Mouse (Mus musculus) kidney, adult 8-10 months (tissue): ENCODE data around the gene 4930564D02Rik.
A peak's percentile ranks its signal among the peaks of the same experiment; 100 is the strongest.

ENCODE experiments used
- DNase-seq, 2 experiments: peaks; one replicate each; pipeline ENCODE4 v3.0.0; 2022

Gene 4930564D02Rik

DNA sequence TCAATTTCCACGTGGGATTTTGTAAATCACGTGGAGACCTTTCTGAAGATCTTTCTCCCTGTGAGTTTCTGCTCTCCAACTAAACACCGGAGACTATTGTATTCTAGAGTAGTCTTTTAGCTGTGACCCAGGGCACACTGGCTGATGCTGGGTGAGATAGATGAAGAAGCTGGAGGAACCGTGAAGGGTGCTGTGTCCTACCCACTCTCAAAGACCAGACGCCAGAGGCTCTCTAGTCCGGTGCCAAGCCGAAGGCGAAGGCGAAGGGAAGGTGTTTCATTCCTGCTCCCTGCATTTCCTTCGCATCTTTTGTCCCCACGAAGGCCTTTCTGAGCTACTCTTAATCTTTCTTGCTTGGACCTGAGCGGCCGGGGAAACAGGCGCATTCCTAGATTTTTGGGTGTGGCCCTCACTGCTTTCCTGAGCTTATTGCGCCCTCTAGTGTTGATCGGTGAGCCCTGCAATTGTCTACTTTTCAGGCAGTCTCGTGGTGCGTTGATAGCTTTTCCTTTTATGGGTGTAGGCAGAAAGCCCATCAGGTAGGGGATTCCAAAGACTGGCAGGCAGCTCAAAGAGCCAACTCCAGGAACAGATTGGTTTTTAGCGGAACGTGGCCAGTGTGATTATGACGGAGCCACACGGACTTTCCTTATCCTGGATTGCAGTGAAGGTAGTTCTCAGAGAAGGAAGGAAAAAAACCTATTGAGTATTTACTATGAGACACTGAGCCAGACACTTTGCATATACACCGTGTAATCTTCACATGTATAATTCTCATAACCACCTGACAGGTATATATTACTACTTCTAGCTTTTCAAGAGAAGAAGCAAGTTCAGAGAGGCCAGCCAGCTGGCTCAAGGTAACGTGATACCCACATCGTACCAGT lies 7.8 kb upstream of the 4930564D02Rik start:
- DNase-seq, result peak; percentile 71 to 85

DNA sequence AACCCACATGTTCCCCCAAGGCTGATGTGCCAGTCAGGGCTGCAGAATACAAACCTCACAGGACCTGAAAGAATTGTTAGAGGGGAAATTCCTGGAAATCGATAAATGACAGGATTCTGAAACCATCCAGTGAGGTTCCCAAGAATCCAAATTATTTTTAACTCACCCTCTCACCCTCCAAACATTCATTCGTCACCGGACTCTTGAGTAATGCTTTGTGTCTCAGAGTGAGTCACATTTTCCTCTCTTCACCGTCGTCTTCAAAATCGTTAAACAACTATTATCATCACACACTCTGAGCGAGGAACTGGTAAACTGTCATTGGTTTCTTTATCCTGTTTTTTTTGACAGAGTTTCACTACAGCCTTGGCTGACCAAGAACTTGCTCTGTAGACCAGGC lies 6.7 kb upstream of the 4930564D02Rik start:
- no peak for DNase-seq

DNA sequence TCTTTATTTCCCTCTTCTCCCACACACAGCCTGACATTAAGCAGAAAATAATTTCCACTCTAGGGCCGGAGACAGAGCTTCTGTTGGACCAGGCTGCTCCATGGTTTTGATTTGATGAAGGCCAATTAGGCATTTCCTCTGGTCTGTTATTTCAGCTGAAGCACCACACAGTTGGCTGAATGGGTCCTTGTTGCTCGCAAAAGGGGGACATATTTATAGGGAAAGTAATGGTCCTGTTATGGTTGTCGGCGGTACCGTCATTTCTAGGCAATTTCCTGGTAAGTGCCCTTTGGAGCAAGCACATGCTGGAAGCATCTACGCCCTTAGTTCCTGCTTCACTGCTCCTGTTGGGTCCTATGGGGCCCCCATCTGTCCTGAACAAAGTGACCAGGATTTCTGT lies 5.7 kb upstream of the 4930564D02Rik start:
- DNase-seq, result no peak

DNA sequence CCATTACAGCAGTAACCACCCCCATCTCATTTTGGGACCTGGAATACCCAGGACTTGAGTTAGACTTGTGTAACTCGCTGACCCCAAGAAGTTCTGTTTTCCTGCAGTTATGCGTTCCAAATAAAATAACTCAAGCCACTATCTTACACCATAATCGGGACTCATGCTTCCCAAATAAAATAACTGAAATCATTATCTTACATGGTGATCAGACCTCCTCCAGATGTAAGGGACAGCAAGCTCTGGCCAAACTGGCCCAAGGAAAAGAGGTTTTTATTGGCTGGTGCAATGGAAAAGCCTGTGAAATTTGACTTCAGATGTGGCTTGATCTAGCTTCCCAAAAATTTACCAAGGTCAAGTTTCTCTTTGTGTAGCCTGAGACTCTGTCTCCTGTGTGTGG lies 5.1 kb upstream of the 4930564D02Rik start:
- no peak for DNase-seq

DNA sequence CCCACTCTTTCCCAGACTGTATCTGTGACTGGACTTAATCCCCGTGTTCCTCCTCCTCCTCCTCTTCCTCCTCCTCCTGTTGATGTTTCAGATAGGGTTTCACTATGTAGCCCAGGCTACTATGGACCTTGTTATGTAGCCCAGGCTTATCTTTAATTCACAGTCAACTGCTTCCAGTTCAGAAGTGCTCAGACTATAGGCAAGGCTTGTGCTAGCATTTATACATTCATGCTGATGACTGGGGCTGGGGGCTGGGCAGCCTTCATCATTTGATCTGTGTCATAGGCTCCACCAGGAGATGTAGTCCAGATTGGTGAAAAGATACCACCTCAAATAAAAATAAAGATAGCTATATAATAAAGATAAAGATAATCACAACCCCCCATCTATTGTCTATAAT lies 4.7 kb upstream of the 4930564D02Rik start:
- DNase-seq, result no peak

DNA sequence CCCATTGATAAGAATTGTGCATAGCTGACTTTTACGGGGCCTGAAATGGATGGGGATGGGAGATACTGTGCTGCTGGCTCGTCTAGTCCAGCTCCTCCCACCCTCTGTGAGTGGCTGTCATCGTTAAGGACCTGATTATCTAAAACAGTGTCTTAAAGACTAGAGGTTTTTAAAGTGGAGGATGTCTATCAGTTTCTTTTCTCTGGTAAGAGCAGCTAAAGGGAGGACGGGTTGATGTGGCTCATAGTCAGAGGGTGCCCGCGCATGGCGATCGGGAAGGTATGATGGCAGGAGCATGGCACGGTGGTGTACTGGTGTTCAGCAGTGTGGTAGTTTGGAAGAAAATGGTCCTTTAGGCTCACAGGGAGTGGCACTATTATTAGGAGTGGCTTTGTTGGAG lies 4.0 kb upstream of the 4930564D02Rik start:
- DNase-seq, result no peak

DNA sequence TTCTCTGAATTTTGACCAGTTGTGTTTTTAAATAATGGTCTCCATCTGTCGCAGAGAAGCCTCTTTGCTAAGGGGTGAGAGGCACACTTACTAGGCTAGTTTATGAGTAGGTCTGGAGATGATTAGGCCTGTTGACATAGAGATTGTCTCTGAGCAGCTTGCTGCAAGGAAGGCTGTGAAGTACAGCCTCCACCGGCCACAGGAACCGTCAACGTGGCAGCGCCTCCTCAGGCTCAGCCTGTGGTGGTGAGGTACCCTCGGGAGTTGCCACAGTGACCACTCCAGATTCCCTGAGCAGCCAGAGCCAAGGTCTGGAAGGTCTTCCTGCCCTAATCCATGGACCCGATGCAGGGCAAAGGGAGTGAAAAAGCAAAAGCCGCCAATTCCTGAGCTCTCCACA lies 3.9 kb downstream of the 4930564D02Rik start:
- no peak for DNase-seq

DNA sequence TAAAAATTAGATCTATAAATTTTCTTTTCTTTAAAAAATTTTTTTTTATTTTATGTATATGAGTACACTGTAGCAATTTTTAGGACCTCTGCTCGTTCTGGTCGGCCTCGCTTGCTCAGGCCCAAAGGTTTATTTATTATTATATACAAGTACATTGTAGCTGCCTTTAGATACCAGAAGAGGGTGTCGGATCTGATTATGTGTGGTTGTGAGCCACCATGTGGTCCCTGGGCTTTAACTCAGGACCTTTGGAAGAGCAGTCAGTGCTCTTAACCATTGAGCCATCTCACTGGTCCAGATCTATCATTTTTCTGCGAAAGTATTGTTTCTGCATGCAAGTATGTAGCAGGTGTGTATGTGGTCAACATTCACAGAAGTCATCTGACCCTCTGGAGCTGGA lies 4.6 kb downstream of the 4930564D02Rik start:
- no peak for DNase-seq

DNA sequence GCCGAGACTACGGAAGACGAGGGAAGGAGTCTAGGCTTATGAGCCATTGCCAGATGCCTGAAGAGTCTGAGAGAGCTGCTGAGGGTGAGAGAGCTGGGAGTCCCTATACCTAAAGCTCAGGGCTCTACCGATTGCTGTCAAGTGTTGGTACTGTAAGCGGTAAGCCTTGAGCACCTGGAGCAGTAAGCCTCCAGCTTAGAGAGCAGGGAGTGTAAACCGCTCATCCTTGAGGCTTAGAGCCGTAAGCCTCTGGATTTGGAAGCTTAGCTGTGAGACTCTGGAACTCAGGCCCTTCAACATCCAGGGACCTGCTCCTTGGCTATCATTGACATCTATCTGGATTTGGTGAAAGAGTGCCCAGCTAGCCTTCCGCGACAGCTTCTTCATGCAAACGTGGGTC lies 5.9 kb downstream of the 4930564D02Rik start:
- DNase-seq, result no peak

DNA sequence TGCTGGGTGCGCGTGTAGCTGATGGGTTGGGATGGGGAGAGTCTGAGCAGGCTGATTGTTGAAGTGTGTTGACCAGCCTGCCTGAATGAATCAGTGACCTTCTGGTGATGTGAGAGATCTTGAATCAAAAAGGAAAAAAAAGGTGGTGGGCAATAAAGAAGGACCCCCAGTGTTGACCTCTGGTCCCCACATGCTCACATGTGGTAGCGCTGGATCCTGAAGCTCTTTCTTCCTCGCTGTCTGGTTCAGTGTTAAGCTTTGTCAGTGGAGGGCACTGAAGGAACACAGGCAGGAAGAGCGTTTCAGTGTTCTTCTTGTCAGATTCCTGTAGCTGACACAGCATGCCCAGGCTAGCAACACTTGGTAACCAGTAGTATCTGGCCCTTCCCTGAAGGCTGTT lies 9.2 kb downstream of the 4930564D02Rik start:
- DNase-seq, result no peak

DNA sequence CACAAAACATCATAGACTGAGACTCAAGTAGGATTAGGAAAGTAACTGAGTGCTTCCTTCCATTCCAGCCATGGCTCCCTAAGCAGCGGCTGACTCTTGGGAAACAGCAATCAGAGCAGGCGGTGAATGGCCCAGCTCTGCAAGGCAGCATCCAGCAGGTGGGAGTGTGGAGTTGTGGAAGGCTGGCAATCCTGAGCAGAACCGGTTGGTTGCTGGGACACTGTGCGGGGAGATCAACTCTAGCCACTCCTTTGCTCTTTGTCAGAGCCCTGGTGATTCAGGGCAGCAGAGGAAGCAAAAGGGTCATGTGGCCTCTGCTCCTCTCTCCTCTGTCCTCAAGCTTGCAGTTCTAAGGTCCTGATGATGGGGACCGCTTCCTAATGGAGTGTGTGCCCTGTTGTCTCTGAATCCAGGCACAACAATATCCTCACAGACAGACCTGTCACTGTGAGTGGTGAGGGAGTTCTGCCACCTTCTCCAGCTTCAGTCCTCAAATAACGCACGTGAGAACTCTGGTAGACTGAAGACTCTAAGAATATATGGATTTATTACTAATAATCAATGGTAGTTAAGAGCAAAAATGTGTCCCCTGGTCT lies 11.7 kb downstream of the 4930564D02Rik start:
- peak; percentile 43 to 79 for DNase-seq

DNA sequence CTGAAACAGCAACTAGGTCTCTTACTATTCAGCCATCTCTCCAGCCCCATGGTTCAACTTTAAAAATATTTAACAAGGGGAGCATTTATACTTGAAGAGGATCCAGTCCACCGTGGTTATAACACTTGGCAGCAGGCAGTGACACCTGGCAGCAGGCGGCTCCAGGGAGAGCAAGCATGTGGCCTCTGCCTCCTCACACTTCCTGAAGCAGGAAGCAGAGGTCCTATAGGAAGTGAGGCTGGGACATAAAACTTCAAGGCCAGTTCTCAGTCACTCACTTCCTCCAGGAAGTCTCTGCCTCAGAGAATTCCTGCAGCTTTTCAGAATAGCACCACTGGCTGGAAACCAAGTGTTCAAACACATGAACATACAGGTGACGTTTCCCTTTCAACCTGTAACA lies 20.7 kb downstream of the 4930564D02Rik start:
- peak; percentile 48 to 54 for DNase-seq

DNA sequence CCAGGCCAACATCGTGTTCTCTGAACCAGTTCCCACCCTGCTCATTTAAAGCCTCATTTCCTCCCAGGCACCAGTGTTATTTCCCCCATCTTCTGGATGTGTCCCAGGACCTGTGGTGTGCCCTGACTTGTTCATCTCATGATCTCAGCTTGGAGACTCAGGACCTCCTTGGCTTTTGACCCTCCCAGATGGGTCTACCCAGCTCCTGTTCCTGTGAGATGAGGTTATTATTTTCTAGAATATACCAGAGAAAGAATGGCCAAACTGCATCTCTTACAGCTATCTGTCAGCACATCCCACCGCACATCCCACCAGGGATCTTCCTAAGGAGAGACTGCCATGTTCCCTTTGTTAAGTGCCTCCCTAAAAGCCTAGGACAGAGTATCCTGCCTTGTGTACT lies 22.0 kb downstream of the 4930564D02Rik start:
- DNase-seq, result no peak

DNA sequence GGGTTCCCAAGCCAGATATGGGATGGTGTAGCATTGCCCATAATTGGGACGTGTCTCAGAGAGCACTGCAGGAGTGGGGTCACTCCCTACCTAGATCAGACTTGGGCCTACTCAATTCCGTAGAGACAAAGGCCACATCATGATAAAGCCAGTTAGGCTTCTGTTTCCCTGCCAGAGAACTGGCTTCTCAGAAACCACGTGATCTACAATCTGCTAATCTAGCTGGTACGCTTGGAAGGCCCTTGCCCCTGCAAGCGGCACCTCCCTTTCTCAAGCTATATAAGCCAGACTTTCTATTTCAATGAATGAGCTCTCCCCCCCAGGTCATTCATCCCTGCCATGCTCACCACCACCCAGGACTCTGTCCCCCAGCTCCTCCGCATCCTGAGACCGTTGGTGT lies 23.5 kb downstream of the 4930564D02Rik start:
- no peak for DNase-seq

DNA sequence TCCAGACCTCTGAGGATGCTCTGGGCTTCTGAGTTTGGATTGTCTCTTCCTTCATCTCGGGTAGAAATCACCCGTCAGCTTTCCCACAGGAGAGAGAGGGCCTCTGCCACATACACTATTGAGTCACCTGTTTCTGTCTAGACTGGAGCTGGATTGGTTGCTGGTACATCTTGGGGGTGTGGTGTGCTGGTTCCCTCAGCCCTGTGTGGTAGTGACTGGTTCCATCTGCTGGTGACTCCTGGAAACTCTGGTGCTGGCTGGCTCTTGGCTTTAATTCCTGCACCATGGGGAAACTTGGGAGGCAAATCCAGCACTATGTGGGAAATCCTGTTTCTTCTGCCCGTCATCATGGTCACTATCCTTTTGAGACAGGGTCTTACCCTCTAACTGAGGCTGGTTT lies 24.3 kb downstream of the 4930564D02Rik start:
- peak; percentile 28 to 64 for DNase-seq

DNA sequence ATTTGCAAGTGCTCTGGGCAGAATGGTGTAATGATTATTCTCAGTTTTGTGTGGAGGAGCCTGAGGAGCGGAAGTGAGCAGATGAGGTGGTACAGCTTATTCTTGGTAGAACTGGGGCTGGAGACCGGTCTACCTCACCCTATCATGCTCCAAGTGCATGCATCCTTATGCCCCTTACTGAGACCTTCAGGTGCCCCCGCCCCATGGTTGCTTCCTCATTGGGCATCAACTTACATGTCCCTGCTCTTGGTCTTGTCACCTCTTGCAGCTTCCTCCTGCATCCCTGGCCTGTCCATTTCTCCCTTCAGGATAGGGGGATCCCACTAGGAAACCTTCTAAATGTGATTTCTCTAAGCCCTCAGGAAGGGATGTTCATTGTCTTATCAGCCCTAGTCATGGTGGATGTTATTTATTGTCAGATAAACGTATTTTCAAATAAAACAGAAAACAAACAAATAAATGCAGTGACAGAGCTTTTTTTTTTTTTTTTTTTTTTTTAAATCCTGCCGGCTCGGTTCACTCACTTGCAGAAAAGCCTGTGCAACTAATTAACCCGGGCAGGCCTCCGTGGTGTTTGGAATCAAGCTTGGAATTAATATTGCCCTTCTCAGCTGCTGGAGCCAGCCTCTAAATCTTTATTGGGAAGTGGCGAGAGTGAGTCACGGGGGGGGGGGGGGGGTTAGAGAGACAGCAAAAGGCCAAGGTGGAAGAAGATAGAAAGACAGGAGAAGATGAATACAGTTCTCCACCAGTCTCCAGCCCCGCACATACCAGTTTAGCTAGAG lies 26.3 kb downstream of the 4930564D02Rik start:
- peak; percentile 24 to 51 for DNase-seq

DNA sequence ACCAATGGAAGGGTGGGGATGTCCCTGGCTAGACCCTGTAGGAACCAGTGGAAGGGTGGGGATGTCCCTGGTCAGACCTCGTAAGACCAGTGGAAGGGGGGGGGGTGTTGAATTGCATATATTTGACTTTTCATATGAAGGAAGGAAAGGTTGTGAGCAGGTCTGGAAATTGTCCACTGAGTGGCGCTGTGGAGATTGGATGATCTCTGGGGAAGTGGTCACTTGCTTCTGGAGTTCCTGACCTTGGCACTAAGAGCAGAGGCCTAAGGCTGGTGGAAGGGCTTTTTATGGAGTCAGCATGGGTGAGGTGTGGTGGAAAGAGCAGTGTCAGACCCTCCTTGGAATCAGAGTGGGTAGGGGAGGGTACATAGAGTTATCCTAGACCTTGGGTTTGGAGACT lies 27.8 kb downstream of the 4930564D02Rik start:
- no peak for DNase-seq

DNA sequence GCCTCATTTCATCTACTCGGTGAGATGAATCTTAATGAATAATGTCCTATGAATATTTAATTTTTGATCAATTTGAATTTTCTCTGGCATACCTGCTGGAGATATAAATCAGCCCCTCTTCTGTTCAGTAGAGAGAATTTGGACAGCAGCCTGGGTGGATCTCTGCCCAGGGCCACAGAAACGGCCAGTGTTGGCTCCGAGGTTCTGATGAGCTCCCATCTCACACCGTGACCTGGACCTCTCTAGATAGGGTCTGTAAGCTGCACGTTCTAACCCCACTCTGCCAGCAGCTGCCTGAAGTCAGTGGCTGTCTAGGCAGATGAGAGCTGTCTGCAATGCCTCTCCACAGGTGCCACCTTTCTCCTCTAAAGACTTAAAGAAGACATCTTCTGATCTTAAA lies 28.4 kb downstream of the 4930564D02Rik start:
- no peak for DNase-seq

DNA sequence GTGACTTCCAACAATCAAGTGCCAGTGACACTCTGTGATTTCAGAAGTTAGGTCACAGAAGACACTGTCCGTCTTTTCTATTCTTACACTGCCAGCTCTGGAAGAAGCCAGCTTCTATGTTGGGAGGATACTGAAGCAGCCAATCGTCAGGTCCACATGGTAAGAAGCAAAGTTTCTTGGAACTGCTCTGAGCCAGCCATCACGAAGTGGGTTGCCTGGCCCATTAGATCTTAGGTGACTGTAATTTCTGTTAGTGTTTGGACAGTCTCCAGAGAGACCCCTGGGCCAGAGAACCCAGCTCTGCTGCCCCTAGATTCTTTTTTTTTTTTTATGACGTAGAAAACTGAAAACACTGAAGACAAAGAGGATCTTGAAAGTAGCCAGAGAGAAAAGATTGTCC lies 30.9 kb downstream of the 4930564D02Rik start:
- no peak for DNase-seq

DNA sequence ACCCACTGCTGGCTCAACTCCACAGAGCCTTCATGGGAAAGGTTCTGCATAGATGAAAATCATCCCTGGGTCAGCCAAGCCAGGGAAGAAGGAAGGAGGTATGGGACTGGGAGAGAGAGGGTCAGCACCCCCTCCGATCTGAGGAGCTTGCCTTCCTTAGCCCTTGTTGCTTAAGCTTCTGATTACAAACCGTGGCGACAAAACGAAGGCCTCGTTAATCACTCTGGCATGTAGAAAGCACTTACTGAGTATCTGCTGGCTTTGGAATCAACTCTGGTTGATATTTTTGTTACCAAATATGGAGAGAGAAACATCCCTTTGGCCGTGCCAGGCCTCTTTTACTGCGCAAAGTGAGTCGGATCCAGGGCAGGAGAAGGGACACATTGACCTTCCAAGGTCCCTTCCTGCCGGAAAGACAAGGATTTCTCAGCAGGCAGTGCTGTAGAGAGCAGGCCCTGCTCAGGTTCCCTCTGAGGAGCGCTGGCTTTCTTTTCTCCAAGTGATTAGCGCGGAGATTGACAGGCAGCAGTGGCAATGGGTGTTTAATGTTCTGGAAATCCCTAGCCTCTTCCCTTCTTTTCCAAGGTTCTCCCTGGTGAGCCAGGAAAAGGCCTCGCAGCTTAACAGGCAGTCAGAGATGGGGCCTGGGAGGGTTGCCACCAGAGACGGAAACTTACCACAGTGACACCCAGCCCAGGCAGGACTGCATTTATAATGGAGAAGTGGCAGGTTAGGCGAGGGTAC lies 33.1 kb downstream of the 4930564D02Rik start:
- DNase-seq, result no peak

DNA sequence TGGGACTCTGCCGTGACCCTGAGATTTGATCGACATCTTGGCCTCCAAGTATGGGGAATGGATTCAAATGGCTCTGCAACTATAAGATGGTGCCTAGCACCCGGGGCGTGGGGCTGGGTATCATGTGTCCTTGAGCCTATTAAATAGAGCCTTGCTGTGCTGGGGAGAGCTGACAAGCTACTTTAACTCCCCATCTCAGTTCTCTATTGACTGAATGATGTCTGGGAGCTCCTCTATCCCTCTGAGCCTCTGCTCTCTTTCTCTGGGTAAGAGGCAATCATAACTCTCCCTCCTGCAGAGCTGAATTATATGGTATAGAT lies 33.6 kb downstream of the 4930564D02Rik start:
- no peak for DNase-seq

DNA sequence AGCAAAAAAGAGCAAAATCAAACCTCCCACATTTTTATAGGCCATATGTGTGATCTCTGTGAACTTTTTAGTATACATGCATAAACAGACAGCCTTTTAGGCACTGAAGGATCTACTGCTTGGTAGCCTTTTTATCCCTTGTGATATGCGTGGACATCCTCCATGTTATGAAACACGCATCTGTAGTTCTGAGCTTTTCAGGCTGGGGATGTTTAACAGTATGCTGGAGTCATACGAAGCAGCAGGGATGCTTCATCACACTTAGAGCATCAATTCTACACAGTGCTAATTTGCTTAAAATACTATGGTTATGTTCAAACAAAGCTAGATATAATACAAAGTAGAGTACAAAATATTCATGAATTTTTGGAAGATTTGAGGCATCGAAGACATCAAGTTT lies 39.2 kb downstream of the 4930564D02Rik start:
- no peak for DNase-seq

DNA sequence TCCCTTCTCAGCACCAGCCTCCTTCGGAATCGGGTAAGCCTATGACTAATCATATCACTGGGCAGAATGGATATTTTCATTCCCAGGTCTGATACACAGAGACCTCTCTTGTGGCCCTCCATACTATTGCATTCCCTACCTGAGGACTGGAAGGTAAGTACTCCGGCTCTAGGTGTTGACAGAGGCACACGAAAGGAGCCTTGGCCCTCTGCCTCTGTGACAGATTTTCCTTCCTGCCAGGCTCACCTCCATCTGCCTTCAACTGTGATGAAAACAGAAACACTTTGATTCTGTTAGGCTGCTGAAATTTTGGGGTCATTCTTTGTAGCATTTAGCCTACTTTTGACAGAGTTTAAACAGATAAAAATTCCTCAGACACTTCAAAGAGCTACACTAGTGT lies 47.2 kb downstream of the 4930564D02Rik start:
- no peak for DNase-seq
